In the genomic region with DNA sequence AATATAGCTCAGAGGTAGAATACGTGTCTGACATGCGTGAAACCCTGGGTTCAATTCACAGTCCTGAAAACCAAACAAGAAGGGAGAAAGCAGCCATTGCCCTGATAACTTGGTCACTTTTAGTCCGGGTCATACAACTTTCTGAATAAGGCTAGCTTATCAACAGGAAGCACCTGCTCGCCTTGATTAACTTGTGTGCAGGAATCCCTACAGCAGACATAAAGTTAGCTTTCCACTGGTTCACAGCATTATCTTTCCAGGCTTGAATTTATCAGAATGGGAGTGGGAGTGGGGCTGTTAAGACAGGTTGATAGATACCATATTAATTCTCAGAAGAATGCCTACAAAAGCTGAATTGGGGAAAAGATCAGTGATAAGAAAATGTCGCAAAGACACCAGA, we compare ENCODE assay signal across 11 mouse cellular contexts.
DNase-seq lines count a peak whose midpoint lies in the region; ATAC-seq and TF ChIP-seq lines count a peak whose summit lies in the region.
"Had no signal": no experiment of that assay in that cellular context is flagged by ENCODE, and none has a peak within 500 bp of the region (broad histone marks: within the 10 kb centered on the region; RNA-seq: fewer than 3 reads in every experiment).

No protein-coding gene starts in this region.

- H3K4me1 ChIP-seq in stomach, embryonic 14.5 days (ENCODE audit: control insufficient read depth, insufficient read depth, low read length), result no peaks in the 10 kb centered on the region
- H3K4me1 ChIP-seq in stomach, postnatal 0 days (replicated peaks; ENCODE audit: control insufficient read depth, insufficient read depth), result no peaks in the 10 kb centered on the region
- no peaks in the 10 kb centered on the region; a peak in 1 of 4 replicates for H3K4me1 ChIP-seq in heart, embryonic 14.5 days (ENCODE audit: control insufficient read depth in 2 of 2, insufficient read depth in 2 of 2, low read length in 2 of 2)
- peaks cover 0 to 13% of the 10 kb centered on the region in 2 experiments; a peak in 2 of 4 replicates for H3K4me1 ChIP-seq in liver, embryonic 14.5 days (replicated peaks; ENCODE audit: control insufficient read depth in 2 of 2, insufficient read depth in 2 of 2, low read length in 1 of 2)
- H3K4me1 ChIP-seq in kidney, embryonic 15.5 days, result no peaks in the 10 kb centered on the region
- no peaks in the 10 kb centered on the region for H3K4me1 ChIP-seq in hindbrain, embryonic 11.5 days (replicated peaks; ENCODE audit: control insufficient read depth, insufficient read depth, low read length)

- WGBS in stomach, embryonic 14.5 days, result 59% methylated on average over 5 of the region's 5 CpGs
- WGBS in stomach, postnatal 0 days, result 54% methylated on average over 5 of the region's 5 CpGs
- WGBS in heart, embryonic 14.5 days, result 54% methylated on average over 5 of the region's 5 CpGs
- WGBS in liver, embryonic 14.5 days (ENCODE audit: insufficient replicate concordance), result 12% methylated on average over 5 of the region's 5 CpGs
- WGBS in kidney, embryonic 15.5 days, result 80% methylated on average over 5 of the region's 5 CpGs
- WGBS in hindbrain, embryonic 11.5 days, result 84% methylated on average over 5 of the region's 5 CpGs

- H3K36me3 ChIP-seq in stomach, embryonic 14.5 days (ENCODE audit: control insufficient read depth, insufficient read depth, low read length), result no peaks in the 10 kb centered on the region
- H3K36me3 ChIP-seq in stomach, postnatal 0 days (ENCODE audit: control insufficient read depth, insufficient read depth, low read length), result no peaks in the 10 kb centered on the region
- H3K36me3 ChIP-seq in heart, embryonic 14.5 days (ENCODE audit: control insufficient read depth, insufficient read depth, low read length), result no peaks in the 10 kb centered on the region
- H3K36me3 ChIP-seq in liver, embryonic 14.5 days (replicated peaks; ENCODE audit: control insufficient read depth, insufficient read depth, low read depth), result no peaks in the 10 kb centered on the region
- no peaks in the 10 kb centered on the region for H3K36me3 ChIP-seq in kidney, embryonic 15.5 days
- H3K36me3 ChIP-seq in hindbrain, embryonic 11.5 days (ENCODE audit: control insufficient read depth, insufficient read depth, low read length), result no peaks in the 10 kb centered on the region

- H3K27ac ChIP-seq in stomach, embryonic 14.5 days (ENCODE audit: low read length), result no peak overlapping the region
- no peak overlapping the region for H3K27ac ChIP-seq in stomach, postnatal 0 days (replicated peaks)
- peak overlapping the region; percentile 46 to 77; a peak in 3 of 4 replicates for H3K27ac ChIP-seq in heart, embryonic 14.5 days (replicated peaks in 1 of 2; ENCODE audit: control insufficient read depth in 1 of 2, insufficient read depth in 1 of 2, low read depth in 2 of 2, low read length in 2 of 2)
- H3K27ac ChIP-seq in liver, embryonic 14.5 days, result no peak overlapping the region
- H3K27ac ChIP-seq in kidney, embryonic 15.5 days, result no peak overlapping the region
- no peak overlapping the region for H3K27ac ChIP-seq in hindbrain, embryonic 11.5 days (ENCODE audit: low read depth, low read length)

- H3K27me3 ChIP-seq in stomach, embryonic 14.5 days (ENCODE audit: control insufficient read depth, insufficient read depth, low read length), result no peaks in the 10 kb centered on the region
- H3K27me3 ChIP-seq in stomach, postnatal 0 days (ENCODE audit: control insufficient read depth, insufficient read depth, low read length), result no peaks in the 10 kb centered on the region
- no peaks in the 10 kb centered on the region for H3K27me3 ChIP-seq in heart, embryonic 14.5 days (ENCODE audit: control insufficient read depth, insufficient read depth, low read length)
- no peaks in the 10 kb centered on the region for H3K27me3 ChIP-seq in liver, embryonic 14.5 days (ENCODE audit: control insufficient read depth, insufficient read depth, low read length)
- no peaks in the 10 kb centered on the region for H3K27me3 ChIP-seq in kidney, embryonic 15.5 days
- no peaks in the 10 kb centered on the region for H3K27me3 ChIP-seq in hindbrain, embryonic 11.5 days (ENCODE audit: control insufficient read depth, insufficient read depth, low read length)

- DNase-seq in stomach, postnatal 0 days (ENCODE audit: low spot score), result no peak
- peak; percentile 40 to 51 (median 47) for DNase-seq in liver, embryonic 14.5 days (ENCODE audit: low read depth in 3 of 3, low spot score in 3 of 3)
- DNase-seq in urinary bladder, postnatal 25 days (ENCODE audit: low spot score), result no peak
- no peak for DNase-seq in right cerebral cortex, adult 2 months (ENCODE audit: low spot score in 2 of 2)
- DNase-seq in hindbrain, embryonic 11.5 days (ENCODE audit: low spot score), result no peak
- DNase-seq: cerebellum, postnatal 36 days; gastrocnemius, postnatal 14 days had no signal

- H3K4me3 ChIP-seq in stomach, embryonic 14.5 days (ENCODE audit: low read depth, low read length), result no peak overlapping the region
- no peak overlapping the region for H3K4me3 ChIP-seq in stomach, postnatal 0 days (ENCODE audit: low read depth, low read length)
- H3K4me3 ChIP-seq in heart, embryonic 14.5 days (ENCODE audit: control insufficient read depth in 1 of 2, insufficient read depth in 1 of 2, low read depth in 1 of 2, low read length in 2 of 2), result no peak overlapping the region
- no peak overlapping the region for H3K4me3 ChIP-seq in liver, embryonic 14.5 days (ENCODE audit: insufficient read depth in 1 of 2, low read depth in 2 of 2, low read length in 2 of 2)
- H3K4me3 ChIP-seq in kidney, embryonic 15.5 days (replicated peaks), result no peak overlapping the region
- no peak overlapping the region for H3K4me3 ChIP-seq in hindbrain, embryonic 11.5 days (ENCODE audit: low read depth, low read length)
- H3K4me3 ChIP-seq: erythroblast, embryonic 14.5 days had no signal

- TF ChIP-seq EP300 in stomach, postnatal 0 days (optimal IDR thresholded peaks at IDR 0.05), result no peak
- TF ChIP-seq EP300 in liver, embryonic 14.5 days (IDR thresholded peaks at IDR 0.05; ENCODE audit: low read depth), result peak; percentile 60

- H3K9ac ChIP-seq in stomach, embryonic 14.5 days (replicated peaks; ENCODE audit: low read depth, low read length), result no peak overlapping the region
- no peak overlapping the region for H3K9ac ChIP-seq in stomach, postnatal 0 days (ENCODE audit: low read length)
- no peak overlapping the region for H3K9ac ChIP-seq in heart, embryonic 14.5 days (ENCODE audit: low read length)
- H3K9ac ChIP-seq in liver, embryonic 14.5 days (replicated peaks), result no peak overlapping the region
- H3K9ac ChIP-seq in kidney, embryonic 15.5 days, result no peak overlapping the region
- no peak overlapping the region for H3K9ac ChIP-seq in hindbrain, embryonic 11.5 days (ENCODE audit: low read depth, low read length)

- H3K9me3 ChIP-seq in stomach, embryonic 14.5 days (ENCODE audit: control insufficient read depth, low read depth, low read length), result no peaks in the 10 kb centered on the region
- no peaks in the 10 kb centered on the region for H3K9me3 ChIP-seq in stomach, postnatal 0 days (ENCODE audit: control insufficient read depth, low read length)
- no peaks in the 10 kb centered on the region for H3K9me3 ChIP-seq in heart, embryonic 14.5 days (ENCODE audit: control insufficient read depth, low read length)
- H3K9me3 ChIP-seq in liver, embryonic 14.5 days (ENCODE audit: control insufficient read depth, low read length), result no peaks in the 10 kb centered on the region
- H3K9me3 ChIP-seq in kidney, embryonic 15.5 days (replicated peaks), result no peaks in the 10 kb centered on the region
- no peaks in the 10 kb centered on the region for H3K9me3 ChIP-seq in hindbrain, embryonic 11.5 days (ENCODE audit: control insufficient read depth, low read length)

- 0 out of 2 replicates have a peak, but pooled peaks have one; percentile 18 for ATAC-seq in stomach, embryonic 14.5 days (ENCODE audit: insufficient number of reproducible peaks, insufficient read depth, low FRiP score, low read depth)
- no peak for ATAC-seq in stomach, postnatal 0 days (ENCODE audit: low FRiP score, low TSS enrichment)
- peak; percentile 77 for ATAC-seq in heart, embryonic 14.5 days (ENCODE audit: insufficient number of reproducible peaks, insufficient read depth, low FRiP score, low read depth)
- ATAC-seq in liver, embryonic 14.5 days (ENCODE audit: insufficient read depth), result peak; percentile 76
- ATAC-seq in kidney, embryonic 15.5 days (replicated peaks; ENCODE audit: low FRiP score), result no peak
- ATAC-seq in hindbrain, embryonic 11.5 days (ENCODE audit: low FRiP score), result no peak

- no peak overlapping the region for H3K4me2 ChIP-seq in stomach, embryonic 14.5 days (replicated peaks; ENCODE audit: low read depth, low read length)
- H3K4me2 ChIP-seq in stomach, postnatal 0 days (replicated peaks; ENCODE audit: low read depth), result no peak overlapping the region
- H3K4me2 ChIP-seq in heart, embryonic 14.5 days (ENCODE audit: low read length), result no peak overlapping the region
- 0 out of 2 replicates have a peak overlapping the region, but pooled peaks have one; percentile 3 for H3K4me2 ChIP-seq in liver, embryonic 14.5 days (ENCODE audit: low read depth)
- no peak overlapping the region for H3K4me2 ChIP-seq in kidney, embryonic 15.5 days
- H3K4me2 ChIP-seq in hindbrain, embryonic 11.5 days (replicated peaks; ENCODE audit: low read depth, low read length), result no peak overlapping the region

- TF ChIP-seq CTCF in stomach, postnatal 0 days (IDR thresholded peaks at IDR 0.05; ENCODE audit: low read depth), result no peak
- TF ChIP-seq CTCF in liver, embryonic 14.5 days (IDR thresholded peaks at IDR 0.05; ENCODE audit: low read depth), result no peak

Comparison
In these comparisons a context has a peak if more than half of its experiments do, and no peak if none do; other contexts are left out.
1. ATAC-seq: peak in stomach, embryonic 14.5 days (single experiment), heart, embryonic 14.5 days (single experiment) and liver, embryonic 14.5 days (single experiment); none in stomach, postnatal 0 days (single experiment), kidney, embryonic 15.5 days (single experiment) and hindbrain, embryonic 11.5 days (single experiment).
2. H3K27ac ChIP-seq: peak in heart, embryonic 14.5 days (2 of 2); none in stomach, embryonic 14.5 days (single experiment), stomach, postnatal 0 days (single experiment), liver, embryonic 14.5 days (single experiment), kidney, embryonic 15.5 days (single experiment) and hindbrain, embryonic 11.5 days (single experiment).
3. DNase-seq: peak in liver, embryonic 14.5 days (3 of 3); none in stomach, postnatal 0 days (single experiment), urinary bladder, postnatal 25 days (single experiment), right cerebral cortex, adult 2 months (0 of 2) and hindbrain, embryonic 11.5 days (single experiment).